Mouse (Mus musculus): ENCODE results near the gene Atp11a.

DNA sequence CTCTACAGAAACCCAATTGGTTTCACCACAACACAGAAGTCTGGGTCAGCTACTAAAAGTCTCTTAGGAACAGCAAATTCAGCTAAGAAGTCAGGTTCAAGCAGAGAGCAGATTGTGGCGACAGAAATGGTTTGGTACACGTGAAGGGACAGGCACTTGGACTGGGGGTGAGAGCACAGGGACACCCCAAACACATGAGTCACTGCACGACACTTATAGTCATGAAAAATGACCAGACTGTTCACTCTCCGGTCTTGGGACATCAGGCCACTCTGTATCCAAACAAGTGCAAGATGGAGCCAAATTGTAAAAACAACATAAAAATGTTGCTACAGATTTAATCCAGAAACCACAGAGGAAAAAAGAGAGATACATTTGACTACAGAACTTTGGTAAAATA is 28.2 kb upstream of the Atp11a start:
- no peak for TF ChIP-seq MYB (IDR thresholded peaks at IDR 0.05; ENCODE audit: low read depth, low read length)
- no peak for TF ChIP-seq ZC3H11A (IDR thresholded peaks at IDR 0.05; ENCODE audit: low read depth, low read length)
- TF ChIP-seq CTCF (IDR thresholded peaks at IDR 0.05 in 2 of 3, conservative IDR thresholded peaks at IDR 0.05 in 1 of 3; ENCODE audit: control insufficient read depth in 1 of 3, insufficient read depth in 1 of 3, low read depth in 2 of 3, low read length in 3 of 3, poor library complexity in 1 of 3, severe bottlenecking in 1 of 3): no peak
- TF ChIP-seq POLR2A (IDR thresholded peaks at IDR 0.05; ENCODE audit: control insufficient read depth in 1 of 2, insufficient read depth in 1 of 2, low read depth in 1 of 2, low read length in 2 of 2, poor library complexity in 1 of 2): no peak
- no peak for TF ChIP-seq USF2 (IDR thresholded peaks at IDR 0.05; ENCODE audit: borderline replicate concordance in 1 of 2, insufficient read depth in 1 of 2, low read depth in 1 of 2, low read length in 2 of 2)
- no peak for TF ChIP-seq GATA1 (IDR thresholded peaks at IDR 0.05; ENCODE audit: low read depth, low read length)
